Mouse (Mus musculus) ovary, postnatal 36 days (tissue): ENCODE results near the gene G0s2.
"Not testable (repeated sequence)": the region's sequence is repeated elsewhere in the genome, so short reads cannot be mapped to it uniquely, and the experiment has no call there.

Experiments
- DNase-seq: peaks from one replicate; pipeline ENCODE4 v3.0.0; 2022; ENCODE audit warnings: low spot score, mixed read lengths

G0s2 gene

GRCm38 (mm10) chr1:193289076-193289475, 16.1 kb upstream of the G0s2 start:
- no peak for DNase-seq

GRCm38 (mm10) chr1:193287578-193287977, 14.6 kb upstream of the G0s2 start:
- DNase-seq: no peak

GRCm38 (mm10) chr1:193285766-193286325, 12.8 kb upstream of the G0s2 start:
- not testable (repeated sequence) for DNase-seq

GRCm38 (mm10) chr1:193284228-193284779, 11.3 kb upstream of the G0s2 start:
- no peak for DNase-seq

GRCm38 (mm10) chr1:193281344-193281743, 8.3 kb upstream of the G0s2 start:
- DNase-seq: no peak

GRCm38 (mm10) chr1:193279492-193279891, 6.5 kb upstream of the G0s2 start:
- DNase-seq: no peak

GRCm38 (mm10) chr1:193278414-193279045, 5.5 kb upstream of the G0s2 start:
- DNase-seq: peak; percentile 30

GRCm38 (mm10) chr1:193274407-193275071, 1.5 kb upstream of the G0s2 start:
- DNase-seq: no peak

GRCm38 (mm10) chr1:193272137-193272915, 691 bp downstream of the G0s2 start:
- peak; percentile 45 for DNase-seq

- DNase-seq: no peak
Measured at GRCm38 (mm10) chr1:193270965-193271763, 1.9 kb downstream of the G0s2 start.

GRCm38 (mm10) chr1:193265734-193266133, 7.3 kb downstream of the G0s2 start:
- no peak for DNase-seq

GRCm38 (mm10) chr1:193263955-193264598, 8.9 kb downstream of the G0s2 start, which contains the start of gene Hsd11b1:
TSS of gene Hsd11b1 (minus strand) at chr1:193264075.
- DNase-seq: no peak

- DNase-seq: no peak
Measured at GRCm38 (mm10) chr1:193263026-193263907, 9.8 kb downstream of the G0s2 start.

GRCm38 (mm10) chr1:193261897-193262548, 11.0 kb downstream of the G0s2 start:
- DNase-seq: no peak

GRCm38 (mm10) chr1:193259559-193259958, 13.5 kb downstream of the G0s2 start:
- DNase-seq: no peak

- DNase-seq: no peak
Measured at GRCm38 (mm10) chr1:193256621-193257098, 16.4 kb downstream of the G0s2 start.

- no peak for DNase-seq
Measured at GRCm38 (mm10) chr1:193256289-193256577, 16.8 kb downstream of the G0s2 start.

- peak; percentile 60 for DNase-seq
Measured at GRCm38 (mm10) chr1:193255488-193256288, 17.3 kb downstream of the G0s2 start.

- no peak for DNase-seq
Measured at GRCm38 (mm10) chr1:193255032-193255431, 18.0 kb downstream of the G0s2 start.
